Mouse (Mus musculus) spleen, postnatal 0 days (tissue): ENCODE results near the gene 1700007K13Rik. TPM values are rescaled to one million over a fixed set of nuclear protein-coding genes. Genes with fewer than 3 reads are reported as not detected.

Source experiments
- polyA plus RNA-seq: library from polyadenylated mRNA; unstranded; fragments of >200 nt; fragmentation: Nextera tagmentation; extraction: Ambion mirVana; gene quantifications from 2 replicates; pipeline ENCODE4 v1.2.1, GENCODE M21; 2015

1700007K13Rik gene
- not detected in 2 replicates for polyA plus RNA-seq

DNA sequence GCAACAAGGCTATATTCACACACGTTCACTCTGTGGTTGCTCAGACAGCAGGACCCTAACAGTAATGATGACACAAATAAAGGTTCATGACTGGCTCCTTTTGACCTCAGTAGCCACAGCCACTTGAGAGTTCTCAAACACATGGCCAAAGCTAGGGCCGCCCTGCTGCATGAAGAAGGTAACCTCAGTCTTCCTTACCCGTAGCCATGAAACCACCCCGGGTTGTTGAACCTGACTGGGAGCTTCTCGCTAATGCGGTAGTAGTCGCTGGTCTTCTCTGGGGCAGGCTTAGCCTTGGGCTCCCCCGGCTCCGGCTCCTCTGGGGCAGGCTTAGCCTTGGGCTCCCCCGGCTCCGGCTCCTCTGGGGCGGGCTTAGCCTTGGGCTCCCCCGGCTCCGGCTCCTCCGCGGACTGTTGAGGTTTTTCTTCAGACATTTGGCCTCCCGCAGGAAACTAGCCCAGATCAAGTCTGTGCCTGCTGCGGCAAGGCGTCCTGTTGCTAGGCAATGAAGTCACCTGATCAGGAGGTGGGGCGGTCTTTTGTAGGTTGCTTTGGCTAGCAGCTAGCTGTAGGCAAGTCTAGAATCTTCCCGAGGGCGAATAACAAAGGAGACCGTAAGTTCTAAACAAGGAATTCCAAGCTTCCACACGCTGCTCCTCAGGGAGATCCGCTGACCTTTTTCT, at the start of gene 1700007K13Rik:
Gene 1700007K13Rik, minus strand, starts transcription at position 497 of the 683 bp plus-strand sequence.

DNA sequence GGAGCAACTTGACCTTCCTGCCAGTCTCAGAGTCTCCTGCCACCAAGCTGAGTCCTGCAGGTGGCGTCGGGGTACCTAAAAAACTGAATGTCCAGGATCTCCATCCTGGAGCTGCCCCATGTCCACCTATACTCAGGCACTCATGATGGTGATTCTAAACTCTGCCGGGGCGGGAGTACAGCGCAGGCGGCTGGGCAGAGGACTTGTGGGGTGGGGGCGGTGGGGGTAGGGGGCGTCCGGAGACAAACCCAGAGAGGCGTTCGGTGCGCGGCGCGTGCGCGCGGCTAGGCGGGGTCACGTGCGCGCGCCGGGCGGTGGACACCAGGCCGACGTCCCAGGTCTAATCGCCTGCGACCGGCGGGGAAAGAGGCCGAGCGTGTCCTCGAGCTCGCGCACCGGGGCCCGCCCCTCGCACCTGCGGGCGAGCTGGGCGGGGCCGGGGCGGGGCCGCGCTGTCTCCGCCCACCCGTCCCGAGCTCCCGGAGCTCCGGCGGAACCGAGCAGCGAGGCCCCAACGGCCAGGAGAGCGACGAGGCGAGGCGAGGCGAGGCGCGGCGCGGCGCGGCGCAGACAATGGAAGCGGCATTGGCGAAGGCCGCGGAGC, 46.8 kb upstream of the 1700007K13Rik start, which contains the start of gene Ralgds:
Gene Ralgds, plus strand, starts transcription at position 328 of the 604 bp plus-strand sequence.

DNA sequence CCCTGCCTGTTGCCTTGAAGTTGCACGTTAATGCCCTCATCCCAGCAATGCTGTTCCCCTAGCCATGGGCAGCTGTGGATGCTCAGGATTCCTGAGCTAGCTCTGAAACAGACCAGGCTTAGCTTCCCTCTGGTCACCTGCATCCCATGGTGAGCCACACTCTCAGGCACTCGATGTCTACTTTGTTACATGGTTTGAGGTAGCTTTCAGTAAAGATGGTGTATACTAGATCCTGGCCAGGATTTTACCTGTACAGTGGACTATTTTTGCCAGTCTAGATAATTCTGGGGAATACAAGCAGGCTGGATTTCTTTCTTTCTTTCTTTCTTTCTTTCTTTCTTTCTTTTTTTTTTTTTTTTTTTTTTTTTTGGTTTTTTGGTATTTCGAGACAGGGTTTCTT, 39.7 kb upstream of the 1700007K13Rik start, which contains the start of gene Gm10134:
Gene Gm10134, plus strand, starts transcription at position 301 of the 400 bp plus-strand sequence.

DNA sequence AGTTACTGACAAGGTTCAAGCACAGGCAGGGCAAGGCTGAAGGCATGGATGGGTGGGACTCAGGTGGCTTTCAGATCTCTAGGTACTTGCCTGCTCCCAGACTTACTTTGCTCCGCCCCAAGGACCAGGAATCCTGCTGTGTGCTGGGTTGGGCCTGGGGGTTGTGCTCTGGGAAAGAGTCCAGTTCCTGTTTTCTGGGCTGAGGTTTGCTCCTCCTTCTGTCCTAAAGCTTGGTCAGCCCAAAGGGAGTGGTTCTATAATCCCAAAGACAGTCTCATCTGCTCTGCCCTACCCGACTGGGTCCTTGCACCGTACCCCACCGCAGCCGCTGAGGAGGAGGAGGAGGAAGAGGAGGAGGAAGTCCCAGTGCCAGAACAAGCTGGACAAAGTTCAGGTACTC, 30.5 kb upstream of the 1700007K13Rik start, which contains the start of gene Gbgt1:
Gene Gbgt1, plus strand, starts transcription at position 221 of the 400 bp plus-strand sequence.

DNA sequence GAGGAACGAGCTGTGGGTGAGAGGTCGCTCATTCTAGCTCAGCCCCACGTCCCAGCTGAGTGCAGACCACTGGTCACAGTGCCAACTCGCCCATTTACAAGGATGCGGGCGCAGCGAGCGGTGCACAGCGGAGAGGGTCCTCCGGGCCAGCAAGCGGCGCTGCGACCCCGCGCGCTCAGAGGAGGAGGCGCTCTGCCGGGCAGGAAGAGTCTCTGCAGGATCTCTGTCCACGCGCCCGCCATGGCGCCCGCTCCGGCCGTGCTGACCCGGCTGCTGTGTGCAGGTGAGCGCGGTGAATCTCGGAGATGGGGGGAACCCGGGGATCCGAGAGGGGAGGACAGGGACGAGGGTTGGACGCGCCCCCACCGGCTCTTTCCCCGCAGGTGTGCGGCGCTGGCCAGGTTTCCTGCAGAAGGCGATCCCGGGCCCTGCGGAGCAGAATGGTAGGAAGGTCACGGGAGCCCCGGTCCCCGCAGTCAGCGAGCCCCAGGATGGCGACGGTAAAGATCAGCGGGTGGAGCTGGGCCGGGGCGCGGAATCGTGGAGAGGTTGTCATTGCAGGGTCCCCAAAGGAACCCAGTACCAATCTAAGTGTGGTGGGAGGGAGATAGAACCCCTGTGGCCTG, 1.8 kb upstream of the 1700007K13Rik start, which contains the start of gene Mrps2:
Gene Mrps2, plus strand, starts transcription at position 207 of the 626 bp plus-strand sequence.

DNA sequence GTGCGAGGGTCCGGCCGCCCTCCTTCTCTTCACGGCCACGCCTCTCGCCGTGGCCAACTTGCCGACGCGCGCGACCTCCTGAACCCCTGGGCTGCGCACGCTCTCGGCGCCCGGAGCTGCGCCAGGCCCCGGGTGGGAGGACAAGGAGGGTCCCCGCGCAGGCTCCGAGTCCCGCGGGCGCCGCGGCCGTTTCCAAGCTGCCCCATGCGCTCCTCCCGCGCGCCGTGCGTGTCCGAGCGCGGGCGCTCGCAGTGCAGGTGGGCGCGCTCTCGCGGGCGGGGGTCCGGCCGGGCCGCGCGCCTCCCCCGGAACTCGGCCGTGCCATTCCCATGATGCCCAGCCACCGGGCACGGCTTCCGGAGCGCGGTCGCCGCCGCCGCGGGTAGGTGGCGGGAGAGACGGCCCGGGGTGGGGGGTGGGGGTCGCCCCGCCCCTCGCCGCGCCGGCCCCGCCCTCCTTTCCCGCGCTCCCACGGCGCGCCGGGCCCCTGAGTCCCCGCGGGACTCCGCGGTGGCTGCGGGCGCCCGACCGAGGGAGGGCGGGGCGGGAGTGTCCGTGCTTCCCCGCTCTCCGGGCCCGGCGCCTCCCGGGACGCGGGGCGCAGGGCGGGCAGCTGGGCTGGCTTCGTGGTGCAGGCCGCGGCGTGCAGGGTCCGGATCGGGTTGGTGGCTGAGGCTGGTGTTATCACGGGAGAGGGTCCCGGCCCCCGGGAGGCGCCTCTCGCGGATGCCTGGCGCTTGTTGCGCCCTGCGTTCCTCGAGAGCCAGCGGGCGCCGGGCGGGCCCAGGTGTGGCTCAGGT, 19.4 kb downstream of the 1700007K13Rik start, which contains the start of gene Ppp1r26:
Gene Ppp1r26, plus strand, starts transcription at position 286 of the 800 bp plus-strand sequence.

Other genes starting within 250 kb of the 1700007K13Rik start
- gene Ppp1r26, start 19.5 kb downstream of the 1700007K13Rik start, polyA plus RNA-seq: 0.52 and 0.63 TPM in 2 replicates
- gene Mrps2, start 1.7 kb upstream of the 1700007K13Rik start, polyA plus RNA-seq: 22.0 and 22.7 TPM in 2 replicates
- gene Gbgt1, start 30.6 kb upstream of the 1700007K13Rik start, polyA plus RNA-seq: 0.76 and 0.95 TPM in 2 replicates
- gene Gm10134, start 39.8 kb upstream of the 1700007K13Rik start, polyA plus RNA-seq: 2.6 and 5.2 TPM in 2 replicates
- gene Ralgds, start 46.8 kb upstream of the 1700007K13Rik start, polyA plus RNA-seq: 3.1 and 5.0 TPM in 2 replicates
- 13.0 and 42.1 TPM in 2 replicates for gene Cel, start 97.1 kb upstream of the 1700007K13Rik start, polyA plus RNA-seq
- 15.9 and 17.4 TPM in 2 replicates for gene Gtf3c5, start 117.4 kb upstream of the 1700007K13Rik start, polyA plus RNA-seq
- 138 and 149 TPM in 2 replicates for gene Gfi1b, start 155.7 kb upstream of the 1700007K13Rik start, polyA plus RNA-seq
- gene Tsc1, start 174.9 kb upstream of the 1700007K13Rik start, polyA plus RNA-seq: 9.4 TPM in 2 replicates
- gene Spaca9, start 233.4 kb upstream of the 1700007K13Rik start, polyA plus RNA-seq: 2.9 and 3.0 TPM in 2 replicates
- gene Ak8, start 233.8 kb upstream of the 1700007K13Rik start, polyA plus RNA-seq: 0.35 and 0.67 TPM in 2 replicates